Mouse (Mus musculus) olfactory bulb, adult 2 months (tissue): ENCODE measurements at regions not wholly inside any gene's neighbourhood (a gene's known extent, or its start where the extent isn't known, plus 50 kb on each side); places are given as distances from the start of the nearest gene placed in this dataset.

Source experiments
- CTCF ChIP-seq: fragments of 200-500 bp; IDR thresholded peaks from 2 replicates; pipeline ENCODE4 v1.5.1; 2012; ENCODE audit warnings: low read depth, mild to moderate bottlenecking, low read length, moderate library complexity; ENCODE audit not compliant: insufficient read depth
- POLR2A ChIP-seq: fragments of 200-500 bp; IDR thresholded peaks from 2 replicates; pipeline ENCODE4 v1.6.1; 2012; ENCODE audit warnings: mild to moderate bottlenecking, low read depth, low read length, moderate library complexity; ENCODE audit not compliant: insufficient read depth

DNA sequence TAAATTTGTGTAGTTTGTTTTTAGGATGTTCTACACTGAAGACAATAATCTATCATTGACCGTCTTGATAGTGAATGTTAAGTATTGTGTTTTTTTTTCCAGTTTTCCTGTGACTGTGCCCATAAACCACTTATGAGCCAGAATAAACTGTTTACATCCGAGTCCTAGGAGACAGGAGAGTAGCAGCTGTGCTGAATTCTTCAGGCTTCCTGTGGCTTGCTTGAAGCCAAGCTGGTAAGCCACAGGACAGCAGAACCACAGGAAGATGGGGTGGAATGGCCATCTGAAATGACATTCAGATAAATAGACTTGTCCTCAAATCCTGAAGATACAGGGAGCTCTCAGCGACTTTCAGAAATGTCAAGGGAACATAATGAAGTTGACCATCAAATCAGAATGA is 428.1 kb upstream of the Gria1 start:
- no peak for TF ChIP-seq CTCF
- no peak for TF ChIP-seq POLR2A
